Mouse (Mus musculus): ENCODE measurements at regions not wholly inside any gene's neighbourhood (a gene's known extent, or its start where the extent isn't known, plus 50 kb on each side); places are given as distances from the start of the nearest gene placed in this dataset.

- 91% methylated on average over 10 of the region's 10 CpGs for WGBS
- no peak for ATAC-seq (ENCODE audit: low FRiP score, low TSS enrichment)
- peaks cover 4% of the 10 kb centered on the region for H3K4me1 ChIP-seq (ENCODE audit: control insufficient read depth, insufficient read depth, low read length)
Observed at GRCm38 (mm10) chr12:54454606-54455005, 201.8 kb downstream of the Sptssa start.

GRCm38 (mm10) chr12:54453343-54453742 lies 203.0 kb downstream of the Sptssa start:
- Histone ChIP-seq H3K4me2 (ENCODE audit: low read length) (no peak overlapping the region), H3K4me1 (ENCODE audit: control insufficient read depth, insufficient read depth, low read length) (peaks cover 4% of the 10 kb centered on the region), H3K36me3 (ENCODE audit: control insufficient read depth, insufficient read depth, low read length) (no peaks in the 10 kb centered on the region), H3K4me3 (replicated peaks; ENCODE audit: low read depth, low read length) (no peak overlapping the region), H3K9me3 (ENCODE audit: control insufficient read depth, low read length) (no peaks in the 10 kb centered on the region), H3K27me3 (ENCODE audit: control insufficient read depth, insufficient read depth, low read length) (no peaks in the 10 kb centered on the region), H3K9ac (replicated peaks; ENCODE audit: low read length) (no peak overlapping the region), H3K27ac (replicated peaks; ENCODE audit: low read depth, low read length) (no peak overlapping the region)
- no peak for DNase-seq
- WGBS: 91% methylated on average over 4 of the region's 4 CpGs
- no peak for ATAC-seq (ENCODE audit: low FRiP score, low TSS enrichment)

More at GRCm38 (mm10) chr12:54454606-54455005, 201.8 kb downstream of the Sptssa start:
- Histone ChIP-seq H3K4me2 (ENCODE audit: low read length) (no peak overlapping the region), H3K27ac (replicated peaks; ENCODE audit: low read depth, low read length) (no peak overlapping the region), H3K4me3 (replicated peaks; ENCODE audit: low read depth, low read length) (no peak overlapping the region), H3K27me3 (ENCODE audit: control insufficient read depth, insufficient read depth, low read length) (no peaks in the 10 kb centered on the region), H3K9me3 (ENCODE audit: control insufficient read depth, low read length) (no peaks in the 10 kb centered on the region), H3K36me3 (ENCODE audit: control insufficient read depth, insufficient read depth, low read length) (no peaks in the 10 kb centered on the region), H3K9ac (replicated peaks; ENCODE audit: low read length) (no peak overlapping the region)
- DNase-seq: no peak

- no peaks in the 10 kb centered on the region for H3K36me3 ChIP-seq (ENCODE audit: control insufficient read depth, insufficient read depth, low read length)
- no peak overlapping the region for H3K4me3 ChIP-seq (replicated peaks; ENCODE audit: low read depth, low read length)
- H3K4me1 ChIP-seq (ENCODE audit: control insufficient read depth, insufficient read depth, low read length): peaks cover 4% of the 10 kb centered on the region
- ATAC-seq (ENCODE audit: low FRiP score, low TSS enrichment) (no peak), DNase-seq (no peak)
- H3K27me3 ChIP-seq (ENCODE audit: control insufficient read depth, insufficient read depth, low read length): no peaks in the 10 kb centered on the region
- H3K4me2 ChIP-seq (ENCODE audit: low read length): no peak overlapping the region
- H3K27ac ChIP-seq (replicated peaks; ENCODE audit: low read depth, low read length): no peak overlapping the region
- no peak overlapping the region for H3K9ac ChIP-seq (replicated peaks; ENCODE audit: low read length)
- 78% methylated on average over 10 of the region's 10 CpGs for WGBS
- H3K9me3 ChIP-seq (ENCODE audit: control insufficient read depth, low read length): no peaks in the 10 kb centered on the region
Observed at GRCm38 (mm10) chr12:54450369-54450768, 206.0 kb downstream of the Sptssa start.

- no peak for DNase-seq
Observed at GRCm38 (mm10) chr12:54448221-54448620, 208.2 kb downstream of the Sptssa start.

GRCm38 (mm10) chr12:54447354-54447753 lies 209.0 kb downstream of the Sptssa start:
- WGBS: 75% methylated on average over 3 of the region's 3 CpGs
- no peaks in the 10 kb centered on the region for H3K36me3 ChIP-seq (ENCODE audit: control insufficient read depth, insufficient read depth, low read length)
- H3K4me1 ChIP-seq (ENCODE audit: control insufficient read depth, insufficient read depth, low read length): peaks cover 4% of the 10 kb centered on the region
- ATAC-seq (ENCODE audit: low FRiP score, low TSS enrichment) (no peak), DNase-seq (no peak)
- no peak overlapping the region for H3K4me3 ChIP-seq (replicated peaks; ENCODE audit: low read depth, low read length)
- H3K9ac ChIP-seq (replicated peaks; ENCODE audit: low read length): no peak overlapping the region
- no peaks in the 10 kb centered on the region for H3K27me3 ChIP-seq (ENCODE audit: control insufficient read depth, insufficient read depth, low read length)
- H3K9me3 ChIP-seq (ENCODE audit: control insufficient read depth, low read length): no peaks in the 10 kb centered on the region
- H3K4me2 ChIP-seq (ENCODE audit: low read length): no peak overlapping the region
- no peak overlapping the region for H3K27ac ChIP-seq (replicated peaks; ENCODE audit: low read depth, low read length)

More at GRCm38 (mm10) chr12:54448221-54448620, 208.2 kb downstream of the Sptssa start:
- WGBS: 73% methylated on average over 2 of the region's 2 CpGs
- Histone ChIP-seq H3K4me2 (ENCODE audit: low read length) (no peak overlapping the region), H3K4me1 (ENCODE audit: control insufficient read depth, insufficient read depth, low read length) (peaks cover 4% of the 10 kb centered on the region), H3K27ac (replicated peaks; ENCODE audit: low read depth, low read length) (no peak overlapping the region), H3K27me3 (ENCODE audit: control insufficient read depth, insufficient read depth, low read length) (no peaks in the 10 kb centered on the region), H3K9me3 (ENCODE audit: control insufficient read depth, low read length) (no peaks in the 10 kb centered on the region), H3K36me3 (ENCODE audit: control insufficient read depth, insufficient read depth, low read length) (no peaks in the 10 kb centered on the region), H3K4me3 (replicated peaks; ENCODE audit: low read depth, low read length) (no peak overlapping the region), H3K9ac (replicated peaks; ENCODE audit: low read length) (no peak overlapping the region)
- ATAC-seq (ENCODE audit: low FRiP score, low TSS enrichment): no peak

GRCm38 (mm10) chr12:54446356-54446755 lies 210.0 kb downstream of the Sptssa start:
- Histone ChIP-seq H3K4me3 (replicated peaks; ENCODE audit: low read depth, low read length) (no peak overlapping the region), H3K9me3 (ENCODE audit: control insufficient read depth, low read length) (no peaks in the 10 kb centered on the region), H3K4me1 (ENCODE audit: control insufficient read depth, insufficient read depth, low read length) (peaks cover 4% of the 10 kb centered on the region), H3K27me3 (ENCODE audit: control insufficient read depth, insufficient read depth, low read length) (no peaks in the 10 kb centered on the region), H3K27ac (replicated peaks; ENCODE audit: low read depth, low read length) (no peak overlapping the region), H3K4me2 (ENCODE audit: low read length) (no peak overlapping the region), H3K36me3 (ENCODE audit: control insufficient read depth, insufficient read depth, low read length) (no peaks in the 10 kb centered on the region), H3K9ac (replicated peaks; ENCODE audit: low read length) (no peak overlapping the region)
- no peak for DNase-seq
- WGBS: 92% methylated on average over 7 of the region's 7 CpGs
- no peak for ATAC-seq (ENCODE audit: low FRiP score, low TSS enrichment)

- no peaks in the 10 kb centered on the region for H3K27me3 ChIP-seq (ENCODE audit: control insufficient read depth, insufficient read depth, low read length)
- no peak overlapping the region for H3K4me3 ChIP-seq (replicated peaks; ENCODE audit: low read depth, low read length)
- no peak overlapping the region for H3K4me2 ChIP-seq (ENCODE audit: low read length)
- no peak overlapping the region for H3K9ac ChIP-seq (replicated peaks; ENCODE audit: low read length)
- ATAC-seq (ENCODE audit: low FRiP score, low TSS enrichment) (no peak), DNase-seq (no peak)
- H3K27ac ChIP-seq (replicated peaks; ENCODE audit: low read depth, low read length): no peak overlapping the region
- H3K4me1 ChIP-seq (ENCODE audit: control insufficient read depth, insufficient read depth, low read length): no peaks in the 10 kb centered on the region
- 73% methylated on average over 4 of the region's 4 CpGs for WGBS
- H3K9me3 ChIP-seq (ENCODE audit: control insufficient read depth, low read length): no peaks in the 10 kb centered on the region
- no peaks in the 10 kb centered on the region for H3K36me3 ChIP-seq (ENCODE audit: control insufficient read depth, insufficient read depth, low read length)
Observed at GRCm38 (mm10) chr12:54444416-54444815, 212.0 kb downstream of the Sptssa start.

- WGBS: 91% methylated on average over 2 of the region's 2 CpGs
- Histone ChIP-seq H3K27me3 (ENCODE audit: control insufficient read depth, insufficient read depth, low read length) (no peaks in the 10 kb centered on the region), H3K36me3 (ENCODE audit: control insufficient read depth, insufficient read depth, low read length) (no peaks in the 10 kb centered on the region), H3K9ac (replicated peaks; ENCODE audit: low read length) (no peak overlapping the region), H3K9me3 (ENCODE audit: control insufficient read depth, low read length) (no peaks in the 10 kb centered on the region), H3K4me3 (replicated peaks; ENCODE audit: low read depth, low read length) (no peak overlapping the region), H3K27ac (replicated peaks; ENCODE audit: low read depth, low read length) (no peak overlapping the region), H3K4me1 (ENCODE audit: control insufficient read depth, insufficient read depth, low read length) (no peaks in the 10 kb centered on the region), H3K4me2 (ENCODE audit: low read length) (no peak overlapping the region)
- ATAC-seq (ENCODE audit: low FRiP score, low TSS enrichment) (no peak), DNase-seq (no peak)
Observed at GRCm38 (mm10) chr12:54443285-54443684, 213.1 kb downstream of the Sptssa start.

- no peak overlapping the region for H3K9ac ChIP-seq (replicated peaks; ENCODE audit: low read length)
- H3K9me3 ChIP-seq (ENCODE audit: control insufficient read depth, low read length): no peaks in the 10 kb centered on the region
- no peak overlapping the region for H3K4me3 ChIP-seq (replicated peaks; ENCODE audit: low read depth, low read length)
- no peak for ATAC-seq (ENCODE audit: low FRiP score, low TSS enrichment)
- H3K4me1 ChIP-seq (ENCODE audit: control insufficient read depth, insufficient read depth, low read length): no peaks in the 10 kb centered on the region
- no peak overlapping the region for H3K4me2 ChIP-seq (ENCODE audit: low read length)
- H3K27ac ChIP-seq (replicated peaks; ENCODE audit: low read depth, low read length): no peak overlapping the region
- no peaks in the 10 kb centered on the region for H3K36me3 ChIP-seq (ENCODE audit: control insufficient read depth, insufficient read depth, low read length)
- no peaks in the 10 kb centered on the region for H3K27me3 ChIP-seq (ENCODE audit: control insufficient read depth, insufficient read depth, low read length)
- 77% methylated on average over 11 of the region's 11 CpGs for WGBS
- DNase-seq: no peak
Observed at GRCm38 (mm10) chr12:54442408-54442807, 214.0 kb downstream of the Sptssa start.
